Mouse (Mus musculus) gastrocnemius, adult 2 months (tissue): ENCODE results near the gene Frmd4b. TPM values are rescaled to one million over a fixed set of nuclear protein-coding genes. Genes with fewer than 3 reads are reported as not detected.

Experiments used
- DNase-seq: peaks from one replicate; pipeline ENCODE4 v3.0.0; 2022
- H3K27ac ChIP-seq: fragments of 200-600 bp; 2 replicates; pipeline ENCODE4 v1.8.1; 2022; ENCODE audit warnings: mild to moderate bottlenecking
- H3K4me3 ChIP-seq: fragments of 200-600 bp; 2 replicates; pipeline ENCODE4 v1.8.1; 2022; ENCODE audit warnings: mild to moderate bottlenecking, moderate library complexity
- CTCF ChIP-seq: fragments of 200-600 bp; IDR thresholded peaks from 2 replicates; pipeline ENCODE4 v1.8.1; 2022; ENCODE audit warnings: antibody characterized with exemption, mild to moderate bottlenecking, moderate library complexity
- intact Hi-C: fragments of 180-260 bp; cut with DNase I; formaldehyde crosslinking; loops from one replicate; pipeline ENCODE4 v1.15.1; 2025
- total RNA-seq, 2 experiments: library from RNA; stranded (reverse); gene quantifications; 2 replicates each; pipeline ENCODE4 v1.2.3; 2021

Frmd4b gene
- total RNA-seq, 2 experiments from 2014 or later: 6.7 to 7.0 TPM

DNA sequence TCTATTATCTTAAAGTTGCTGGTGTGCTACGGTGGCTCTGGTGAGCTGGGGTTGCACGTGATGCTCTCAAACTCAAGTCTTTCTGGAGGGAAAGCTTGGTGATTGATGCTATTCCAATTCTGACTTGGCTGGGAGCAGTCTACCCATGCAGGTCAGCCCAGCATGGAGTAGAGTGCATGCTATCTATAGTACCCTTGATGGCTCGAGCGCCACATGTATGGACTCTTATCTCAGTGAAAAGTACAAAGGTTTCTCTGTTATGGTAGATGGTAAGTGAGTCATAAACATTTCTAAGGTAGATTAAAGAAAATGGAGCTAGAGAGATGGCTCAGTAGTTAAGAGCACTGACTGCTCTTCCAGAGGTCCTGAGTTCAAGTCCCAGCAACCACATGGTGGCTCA lies 374.8 kb downstream of the Frmd4b start:
- no peak for DNase-seq
- no peak for TF ChIP-seq CTCF
- no peak overlapping the region for H3K4me3 ChIP-seq
- intact Hi-C loops: loop anchor here (10.0 kb wide), 1 partner anchor 68 kb away; the partner anchor contains the start of gene Tmf1
- no peak overlapping the region for H3K27ac ChIP-seq

- no peak for TF ChIP-seq CTCF
- Histone ChIP-seq H3K27ac (peak overlapping the region; percentile 31; the same call in 1 of the 2 replicates), H3K4me3 (no peak overlapping the region)
- intact Hi-C loops: loop anchor here (10.0 kb wide), 1 partner anchor 65 kb away; the partner anchor contains the start of gene Tmf1
- DNase-seq: no peak
Observed at GRCm38 (mm10) chr6:97240092-97240491, 377.2 kb downstream of the Frmd4b start.

DNA sequence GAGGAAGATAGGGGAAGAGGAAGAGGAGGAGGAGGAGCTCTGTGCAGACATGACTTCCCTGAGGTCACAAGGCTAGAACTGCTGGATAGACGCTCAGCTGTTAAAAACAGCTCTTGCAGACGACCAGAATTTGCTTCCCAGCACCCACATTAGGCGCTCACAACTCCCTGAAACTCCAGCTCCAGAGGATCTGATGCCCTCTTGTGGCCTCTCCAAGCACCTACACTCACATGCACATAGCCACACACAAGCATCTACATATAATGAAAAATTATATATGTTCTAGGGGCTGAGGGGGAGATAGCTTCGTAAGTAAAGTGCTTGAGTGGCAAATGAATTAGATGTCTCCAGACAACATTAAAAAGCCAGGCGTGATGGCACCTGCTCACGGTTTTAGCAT lies 378.0 kb downstream of the Frmd4b start:
- intact Hi-C loops: no loop called here
- DNase-seq: no peak
- H3K4me3 ChIP-seq: no peak overlapping the region
- TF ChIP-seq CTCF: peak; percentile 32
- H3K27ac ChIP-seq: no peak overlapping the region

Other genes starting within 250 kb of the Frmd4b start
- gene Mitf, start 189.5 kb upstream of the Frmd4b start, total RNA-seq: 10 to 100 TPM; 14.4 to 21.6 TPM